Mouse (Mus musculus): Measurements from ENCODE around the gene AW822073. TPM values are rescaled to one million over a fixed set of nuclear protein-coding genes. Genes with fewer than 3 reads are reported as not detected.
"Not testable (repeated sequence)": the region's sequence is repeated elsewhere in the genome, so short reads cannot be mapped to it uniquely, and the experiment has no call there.

AW822073 gene
- polyA plus RNA-seq, 1 experiment from 2014 or later, result not detected

- H3K4me1 ChIP-seq (ENCODE audit: insufficient read depth, low read depth, low read length); H3K27ac ChIP-seq (ENCODE audit: low read length); H3K9ac ChIP-seq (replicated peaks; ENCODE audit: low read depth); H3K36me3 ChIP-seq (ENCODE audit: insufficient read depth, low read length); H3K27me3 ChIP-seq (replicated peaks; ENCODE audit: insufficient read depth, low read length); H3K4me2 ChIP-seq (replicated peaks; ENCODE audit: low read depth, low read length); DNase-seq (ENCODE audit: low spot score); H3K4me3 ChIP-seq (ENCODE audit: low read depth, low read length); ATAC-seq; H3K9me3 ChIP-seq (ENCODE audit: low read length): not testable (repeated sequence)
- WGBS, result 54% methylated on average over 3 of the region's 3 CpGs
These were observed 5.3 kb upstream of the AW822073 start for GRCm38 (mm10) chr10:58230021-58230420.

DNA sequence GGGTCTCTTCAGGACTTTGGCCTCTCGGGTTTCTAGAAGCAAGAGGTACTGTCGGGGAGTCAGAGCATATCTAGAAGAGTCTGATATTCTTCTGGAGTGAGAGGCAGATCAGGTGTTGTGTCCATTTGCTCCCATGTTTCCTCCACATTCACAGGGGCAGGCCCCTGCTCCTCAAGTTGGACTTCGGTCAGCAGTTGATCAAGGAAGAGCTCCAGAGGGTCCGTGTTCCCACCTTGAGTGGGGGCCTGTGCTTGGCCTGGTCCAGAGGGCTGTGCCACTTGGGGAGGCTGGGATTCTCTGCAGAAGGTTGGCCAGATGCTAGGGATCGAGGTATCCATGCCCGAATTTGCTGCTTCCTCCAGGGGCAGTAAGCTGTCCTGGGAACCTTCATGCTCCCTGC lies 3.1 kb upstream of the AW822073 start:
- 80% methylated on average over 2 of the region's 6 CpGs for WGBS
- not testable (repeated sequence) for DNase-seq (ENCODE audit: low spot score); H3K4me2 ChIP-seq (replicated peaks; ENCODE audit: low read depth, low read length); H3K27ac ChIP-seq (ENCODE audit: low read length); H3K36me3 ChIP-seq (ENCODE audit: insufficient read depth, low read length); H3K4me3 ChIP-seq (ENCODE audit: low read depth, low read length); H3K4me1 ChIP-seq (ENCODE audit: insufficient read depth, low read depth, low read length); H3K9ac ChIP-seq (replicated peaks; ENCODE audit: low read depth); ATAC-seq; H3K27me3 ChIP-seq (replicated peaks; ENCODE audit: insufficient read depth, low read length); H3K9me3 ChIP-seq (ENCODE audit: low read length)

GRCm38 (mm10) chr10:58226357-58226756 lies 1.6 kb upstream of the AW822073 start:
- not testable (repeated sequence) for ATAC-seq; H3K4me1 ChIP-seq (ENCODE audit: insufficient read depth, low read depth, low read length); H3K27ac ChIP-seq (ENCODE audit: low read length); H3K4me3 ChIP-seq (ENCODE audit: low read depth, low read length); H3K9me3 ChIP-seq (ENCODE audit: low read length); H3K9ac ChIP-seq (replicated peaks; ENCODE audit: low read depth); H3K36me3 ChIP-seq (ENCODE audit: insufficient read depth, low read length); H3K4me2 ChIP-seq (replicated peaks; ENCODE audit: low read depth, low read length); H3K27me3 ChIP-seq (replicated peaks; ENCODE audit: insufficient read depth, low read length)
- WGBS, result 85% methylated on average over 4 of the region's 4 CpGs
- peak; percentile 43 for DNase-seq (ENCODE audit: low spot score)

GRCm38 (mm10) chr10:58223972-58224805 lies 541 bp downstream of the AW822073 start:
- H3K27ac ChIP-seq (ENCODE audit: low read length); H3K4me1 ChIP-seq (ENCODE audit: insufficient read depth, low read depth, low read length); H3K9ac ChIP-seq (replicated peaks; ENCODE audit: low read depth); H3K4me2 ChIP-seq (replicated peaks; ENCODE audit: low read depth, low read length); ATAC-seq; H3K9me3 ChIP-seq (ENCODE audit: low read length); H3K4me3 ChIP-seq (ENCODE audit: low read depth, low read length); H3K27me3 ChIP-seq (replicated peaks; ENCODE audit: insufficient read depth, low read length); H3K36me3 ChIP-seq (ENCODE audit: insufficient read depth, low read length): not testable (repeated sequence)
- DNase-seq (ENCODE audit: low spot score), result peak; percentile 32
- WGBS, result 85% methylated on average over 31 of the region's 31 CpGs

DNA sequence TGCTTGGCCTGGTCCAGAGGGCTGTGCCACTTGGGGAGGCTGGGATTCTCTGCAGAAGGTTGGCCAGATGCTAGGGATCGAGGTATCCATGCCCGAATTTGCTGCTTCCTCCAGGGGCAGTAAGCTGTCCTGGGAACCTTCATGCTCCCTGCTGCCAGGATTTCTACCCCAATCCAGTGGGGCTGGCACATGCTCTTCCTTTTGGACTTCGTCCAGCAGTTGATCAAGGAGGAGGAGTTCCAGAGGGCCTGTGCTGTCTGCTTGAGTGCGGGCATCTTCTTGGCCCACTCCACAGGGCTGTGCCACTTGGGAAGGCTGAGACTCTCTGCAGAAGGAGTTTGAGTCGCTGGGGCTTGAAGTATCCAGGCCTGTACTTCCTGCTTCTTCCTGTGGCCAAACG lies 1.6 kb downstream of the AW822073 start:
- H3K4me2 ChIP-seq (replicated peaks; ENCODE audit: low read depth, low read length); H3K4me3 ChIP-seq (ENCODE audit: low read depth, low read length); H3K9ac ChIP-seq (replicated peaks; ENCODE audit: low read depth); H3K4me1 ChIP-seq (ENCODE audit: insufficient read depth, low read depth, low read length); H3K36me3 ChIP-seq (ENCODE audit: insufficient read depth, low read length); H3K27me3 ChIP-seq (replicated peaks; ENCODE audit: insufficient read depth, low read length); DNase-seq (ENCODE audit: low spot score); H3K9me3 ChIP-seq (ENCODE audit: low read length); ATAC-seq; H3K27ac ChIP-seq (ENCODE audit: low read length): not testable (repeated sequence)
- 88% methylated on average over 3 of the region's 6 CpGs for WGBS

- H3K36me3 ChIP-seq (ENCODE audit: insufficient read depth, low read length); H3K9ac ChIP-seq (replicated peaks; ENCODE audit: low read depth); H3K4me3 ChIP-seq (ENCODE audit: low read depth, low read length); ATAC-seq; H3K9me3 ChIP-seq (ENCODE audit: low read length); DNase-seq (ENCODE audit: low spot score); H3K4me2 ChIP-seq (replicated peaks; ENCODE audit: low read depth, low read length); H3K27ac ChIP-seq (ENCODE audit: low read length); H3K4me1 ChIP-seq (ENCODE audit: insufficient read depth, low read depth, low read length); H3K27me3 ChIP-seq (replicated peaks; ENCODE audit: insufficient read depth, low read length): not testable (repeated sequence)
- 82% methylated on average over 2 of the region's 2 CpGs for WGBS
These were observed 3.2 kb downstream of the AW822073 start for GRCm38 (mm10) chr10:58221571-58221970.

- Histone ChIP-seq H3K9ac (replicated peaks; ENCODE audit: low read depth) (no peak overlapping the region), H3K4me3 (ENCODE audit: low read depth, low read length) (no peak overlapping the region), H3K4me2 (replicated peaks; ENCODE audit: low read depth, low read length) (no peak overlapping the region), H3K4me1 (ENCODE audit: insufficient read depth, low read depth, low read length) (no peaks in the 10 kb centered on the region), H3K9me3 (ENCODE audit: low read length) (no peaks in the 10 kb centered on the region), H3K36me3 (ENCODE audit: insufficient read depth, low read length) (no peaks in the 10 kb centered on the region), H3K27me3 (replicated peaks; ENCODE audit: insufficient read depth, low read length) (no peaks in the 10 kb centered on the region), H3K27ac (ENCODE audit: low read length) (no peak overlapping the region)
- DNase-seq (ENCODE audit: low spot score) (no peak), ATAC-seq (no peak)
- 79% methylated on average over 6 of the region's 6 CpGs for WGBS
- TF ChIP-seq CTCF (IDR thresholded peaks at IDR 0.05) (no peak), EP300 (IDR thresholded peaks at IDR 0.05) (no peak)
These were observed 4.0 kb downstream of the AW822073 start for GRCm38 (mm10) chr10:58220726-58221125.

Data from lung, postnatal 0 days (tissue).